Mouse (Mus musculus) ES-E14 (cell line): ENCODE data around the gene Shq1.

ENCODE experiments used
- CHD2 ChIP-seq: IDR thresholded peaks from 2 replicates; pipeline ENCODE4 v1.6.1; 2014; ENCODE audit warnings: mild to moderate bottlenecking, low read depth, low read length, inconsistent platforms
- HCFC1 ChIP-seq: IDR thresholded peaks from 2 replicates; pipeline ENCODE4 v1.6.1; 2012; ENCODE audit warnings: low read length, inconsistent platforms, borderline replicate concordance; ENCODE audit not compliant: insufficient read depth
- MAFK ChIP-seq: IDR thresholded peaks from 2 replicates; pipeline ENCODE4 v1.6.1; 2014; ENCODE audit warnings: mild to moderate bottlenecking, low read depth, low read length, inconsistent platforms; ENCODE audit not compliant: insufficient read depth
- ZC3H11A ChIP-seq: IDR thresholded peaks from 2 replicates; pipeline ENCODE4 v1.6.1; 2012; ENCODE audit warnings: low read depth, mild to moderate bottlenecking, inconsistent platforms, low read length, borderline replicate concordance
- ZNF384 ChIP-seq: IDR thresholded peaks from 2 replicates; pipeline ENCODE4 v1.6.1; 2012; ENCODE audit warnings: low read depth, low read length, inconsistent platforms

DNA sequence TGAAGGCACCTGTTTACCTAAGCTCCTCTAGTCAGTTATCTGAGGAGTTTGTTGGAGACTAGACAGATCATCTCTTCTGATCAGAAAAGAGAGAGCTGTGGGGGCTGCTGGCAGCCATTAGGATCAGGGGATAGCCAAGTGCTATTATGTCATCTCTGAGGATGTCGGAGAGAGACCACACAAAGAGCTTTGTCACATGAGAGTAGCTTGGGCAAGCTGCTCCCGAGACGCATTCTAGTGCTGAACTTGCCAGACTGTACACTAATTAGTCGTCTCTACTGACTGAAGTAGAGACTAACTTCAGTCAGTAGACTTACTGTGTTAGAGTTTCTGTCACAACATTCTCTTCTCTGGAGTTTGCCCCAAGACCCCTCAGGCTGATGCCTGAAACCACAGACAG, 106.4 kb downstream of the Shq1 start:
- TF ChIP-seq MAFK (no peak), ZC3H11A (no peak), HCFC1 (no peak), ZNF384 (no peak), CHD2 (no peak)
